Mouse (Mus musculus): ENCODE measurements around the gene Smyd4.

Gene Smyd4

GRCm38 (mm10) chr11:75452081-75452480 lies 103.8 kb downstream of the Smyd4 start:
- no peak for DNase-seq (ENCODE audit: low read depth, low spot score)

DNA sequence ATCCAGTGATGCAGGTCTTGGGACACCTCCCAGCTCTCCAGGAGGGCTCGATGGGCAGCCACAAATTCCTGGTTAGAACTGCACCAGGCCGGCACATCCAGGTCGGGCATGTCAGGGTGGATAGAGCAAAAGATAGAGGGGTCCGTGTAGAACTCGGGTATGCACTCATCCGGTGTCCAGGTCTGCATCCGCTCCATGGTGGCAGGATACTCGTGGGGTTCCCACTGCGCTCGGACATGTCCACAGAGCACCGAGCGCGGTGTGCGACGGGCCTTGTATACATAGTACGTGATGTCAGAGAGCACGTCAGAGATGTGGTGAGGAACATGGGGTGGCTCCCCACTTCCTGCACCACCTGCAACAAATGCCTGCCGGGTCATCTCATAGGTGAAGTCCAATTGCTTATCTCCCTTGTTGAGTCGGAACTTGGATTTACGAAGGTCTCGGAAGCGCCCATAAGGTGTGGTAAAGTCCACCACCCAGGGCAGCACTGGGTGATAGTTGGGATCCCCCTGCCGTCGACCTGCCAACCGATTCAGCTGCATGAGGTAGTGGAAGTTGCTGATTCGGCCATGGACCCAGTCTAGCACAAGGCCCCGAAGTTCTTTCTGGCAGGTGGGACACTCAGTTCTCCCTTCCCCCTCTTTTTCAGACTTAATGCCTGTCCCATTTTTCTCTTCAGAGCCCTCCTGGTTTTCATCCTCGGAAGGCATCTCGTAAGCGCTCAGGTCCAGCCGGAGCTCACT lies 104.8 kb downstream of the Smyd4 start:
- no peak for DNase-seq (ENCODE audit: low read depth, low spot score)

- DNase-seq (ENCODE audit: low read depth, low spot score), result peak; percentile 70
Observed at GRCm38 (mm10) chr11:75453991-75454930, 106.0 kb downstream of the Smyd4 start, which contains the start of gene Wdr81. Gene Wdr81, minus strand, starts transcription at chr11:75454717.

Measured in retina, postnatal 7 days (tissue).